Mouse (Mus musculus) bone marrow, adult 2 months (tissue): ENCODE measurements around the gene Ost4.

ENCODE experiments used
- CTCF ChIP-seq: fragments of 200-500 bp; IDR thresholded peaks from 2 replicates; pipeline ENCODE4 v1.5.1; 2011; ENCODE audit warnings: low read length, control low read depth; ENCODE audit not compliant: control insufficient read depth, insufficient read depth
- POLR2A ChIP-seq: fragments of 200-500 bp; IDR thresholded peaks from 2 replicates; pipeline ENCODE4 v1.6.1; 2011; ENCODE audit warnings: low read depth, mild to moderate bottlenecking, control low read depth, low read length, borderline replicate concordance; ENCODE audit not compliant: control insufficient read depth

- no peak for TF ChIP-seq CTCF
- no peak for TF ChIP-seq POLR2A
These were observed 38.6 kb downstream of the Ost4 start for GRCm38 (mm10) chr5:30868981-30869380.
